Mouse (Mus musculus): ENCODE data around the gene Alkbh5. TPM values are rescaled to one million over a fixed set of nuclear protein-coding genes. Genes with fewer than 3 reads are reported as not detected.

Alkbh5 gene
- total and polyA plus RNA-seq, 2 experiments from 2014 or later: 34.9 to 51.3 TPM

- Histone ChIP-seq H3K27me3 (ENCODE audit: control insufficient read depth, insufficient read depth, low read length) (no peaks in the 10 kb centered on the region), H3K9ac (replicated peaks; ENCODE audit: low read depth, low read length) (no peak overlapping the region), H3K36me3 (replicated peaks; ENCODE audit: control insufficient read depth, insufficient read depth, low read length) (no peaks in the 10 kb centered on the region), H3K4me2 (ENCODE audit: low read depth, low read length) (no peak overlapping the region), H3K4me1 (ENCODE audit: control insufficient read depth, insufficient read depth) (no peaks in the 10 kb centered on the region), H3K27ac (ENCODE audit: low read depth) (no peak overlapping the region), H3K4me3 (ENCODE audit: low read depth, low read length) (no peak overlapping the region), H3K9me3 (replicated peaks; ENCODE audit: control insufficient read depth, low read length) (no peaks in the 10 kb centered on the region)
- ATAC-seq (ENCODE audit: insufficient read depth, low read depth) (no peak), DNase-seq (ENCODE audit: low spot score) (no peak)
- WGBS: 83% methylated on average over 6 of the region's 6 CpGs
- TF ChIP-seq EP300 (IDR thresholded peaks at IDR 0.05; ENCODE audit: low read depth): no peak
- TF ChIP-seq CTCF (IDR thresholded peaks at IDR 0.05; ENCODE audit: low read depth): no peak
Observed at GRCm38 (mm10) chr11:60522661-60523365, 13.4 kb upstream of the Alkbh5 start.

GRCm38 (mm10) chr11:60526461-60526860 is 9.7 kb upstream of the Alkbh5 start:
- Histone ChIP-seq H3K4me1 (ENCODE audit: control insufficient read depth, insufficient read depth) (no peaks in the 10 kb centered on the region), H3K9ac (replicated peaks; ENCODE audit: low read depth, low read length) (no peak overlapping the region), H3K27ac (ENCODE audit: low read depth) (no peak overlapping the region), H3K4me3 (ENCODE audit: low read depth, low read length) (no peak overlapping the region), H3K27me3 (ENCODE audit: control insufficient read depth, insufficient read depth, low read length) (no peaks in the 10 kb centered on the region), H3K4me2 (ENCODE audit: low read depth, low read length) (no peak overlapping the region), H3K36me3 (replicated peaks; ENCODE audit: control insufficient read depth, insufficient read depth, low read length) (no peaks in the 10 kb centered on the region), H3K9me3 (replicated peaks; ENCODE audit: control insufficient read depth, low read length) (no peaks in the 10 kb centered on the region)
- WGBS: 71% methylated on average over 4 of the region's 4 CpGs
- TF ChIP-seq EP300 (IDR thresholded peaks at IDR 0.05; ENCODE audit: low read depth): no peak
- no peak for TF ChIP-seq CTCF (IDR thresholded peaks at IDR 0.05; ENCODE audit: low read depth)
- no peak for ATAC-seq (ENCODE audit: insufficient read depth, low read depth)
- no peak for DNase-seq (ENCODE audit: low spot score)

GRCm38 (mm10) chr11:60535676-60536075 is 505 bp upstream of the Alkbh5 start:
- no peak for TF ChIP-seq CTCF (IDR thresholded peaks at IDR 0.05; ENCODE audit: low read depth)
- TF ChIP-seq EP300 (IDR thresholded peaks at IDR 0.05; ENCODE audit: low read depth): no peak
- WGBS: 87% methylated on average over 2 of the region's 2 CpGs
- Histone ChIP-seq H3K9ac (replicated peaks; ENCODE audit: low read depth, low read length) (no peak overlapping the region), H3K27me3 (ENCODE audit: control insufficient read depth, insufficient read depth, low read length) (no peaks in the 10 kb centered on the region), H3K4me1 (ENCODE audit: control insufficient read depth, insufficient read depth) (peaks cover 19% of the 10 kb centered on the region), H3K4me2 (ENCODE audit: low read depth, low read length) (no peak overlapping the region), H3K27ac (ENCODE audit: low read depth) (no peak overlapping the region), H3K36me3 (replicated peaks; ENCODE audit: control insufficient read depth, insufficient read depth, low read length) (no peaks in the 10 kb centered on the region), H3K4me3 (ENCODE audit: low read depth, low read length) (no peak overlapping the region), H3K9me3 (replicated peaks; ENCODE audit: control insufficient read depth, low read length) (no peaks in the 10 kb centered on the region)
- ATAC-seq (ENCODE audit: insufficient read depth, low read depth): no peak
- no peak for DNase-seq (ENCODE audit: low spot score)

- TF ChIP-seq EP300 (IDR thresholded peaks at IDR 0.05; ENCODE audit: low read depth): peak; percentile 88
- TF ChIP-seq CTCF (IDR thresholded peaks at IDR 0.05; ENCODE audit: low read depth): peak; percentile 37
- ATAC-seq (ENCODE audit: insufficient read depth, low read depth) (peak; percentile 84), DNase-seq (ENCODE audit: low spot score) (peak; percentile 87)
- H3K36me3 ChIP-seq (replicated peaks; ENCODE audit: control insufficient read depth, insufficient read depth, low read length): peaks cover 3% of the 10 kb centered on the region; the same call in 1 of the 2 replicates
- H3K9me3 ChIP-seq (replicated peaks; ENCODE audit: control insufficient read depth, low read length): no peaks in the 10 kb centered on the region
- WGBS: 0% methylated on average over 37 of the region's 37 CpGs
- peak overlapping the region; percentile 89 for H3K9ac ChIP-seq (replicated peaks; ENCODE audit: low read depth, low read length)
- H3K27ac ChIP-seq (ENCODE audit: low read depth): peak overlapping the region; percentile 99
- peak overlapping the region; percentile 99 for H3K4me2 ChIP-seq (ENCODE audit: low read depth, low read length)
- peak overlapping the region; percentile 95 for H3K4me3 ChIP-seq (ENCODE audit: low read depth, low read length)
- no peaks in the 10 kb centered on the region for H3K27me3 ChIP-seq (ENCODE audit: control insufficient read depth, insufficient read depth, low read length)
- peaks cover 25% of the 10 kb centered on the region for H3K4me1 ChIP-seq (ENCODE audit: control insufficient read depth, insufficient read depth)
Observed at GRCm38 (mm10) chr11:60536859-60537467, 782 bp downstream of the Alkbh5 start.

- H3K36me3 ChIP-seq (replicated peaks; ENCODE audit: control insufficient read depth, insufficient read depth, low read length): peaks cover 7% of the 10 kb centered on the region; the same call in 1 of the 2 replicates
- H3K4me3 ChIP-seq (ENCODE audit: low read depth, low read length): peak overlapping the region; percentile 95
- TF ChIP-seq EP300 (IDR thresholded peaks at IDR 0.05; ENCODE audit: low read depth) (no peak; the same call in 1 of the 2 replicates), CTCF (IDR thresholded peaks at IDR 0.05; ENCODE audit: low read depth) (peak; percentile 23; the same call in 1 of the 2 replicates)
- whole genome bisulfite sequencing: under 1% methylated on average over 87 of the region's 91 CpGs
- H3K4me1 ChIP-seq (ENCODE audit: control insufficient read depth, insufficient read depth): peaks cover 32% of the 10 kb centered on the region
- H3K27me3 ChIP-seq (ENCODE audit: control insufficient read depth, insufficient read depth, low read length): no peaks in the 10 kb centered on the region
- peak overlapping the region; percentile 99 for H3K4me2 ChIP-seq (ENCODE audit: low read depth, low read length)
- H3K9ac ChIP-seq (replicated peaks; ENCODE audit: low read depth, low read length): peak overlapping the region; percentile 89
- H3K9me3 ChIP-seq (replicated peaks; ENCODE audit: control insufficient read depth, low read length): no peaks in the 10 kb centered on the region
- peak; percentile 100 for DNase-seq (ENCODE audit: low spot score)
- peak overlapping the region; percentile 99 for H3K27ac ChIP-seq (ENCODE audit: low read depth)
- ATAC-seq (ENCODE audit: insufficient read depth, low read depth): peak; percentile 92
Observed at GRCm38 (mm10) chr11:60537468-60538347, 1.5 kb downstream of the Alkbh5 start.

All from heart, postnatal 0 days (tissue).